Mouse (Mus musculus) liver, embryonic 15.5 days (tissue): ENCODE results near the gene Apoc1. TPM values are rescaled to one million over a fixed set of nuclear protein-coding genes. Genes with fewer than 3 reads are reported as not detected.
"Not testable (repeated sequence)": the region's sequence is repeated elsewhere in the genome, so short reads cannot be mapped to it uniquely, and the experiment has no call there.

Experiments
- ATAC-seq: fragments of 200-750 bp; cut with Nextera tagmentation; 2 replicates; pipeline ENCODE4 v1.8.0; 2017; ENCODE audit warnings: moderate number of reproducible peaks, mild to moderate bottlenecking, moderate library complexity; ENCODE audit not compliant: insufficient read depth
- H3K27ac ChIP-seq: fragments of 300-500 bp; sonication (generic); replicated peaks from 2 replicates; pipeline ENCODE4 v1.5.1; 2015; ENCODE audit warnings: mild to moderate bottlenecking, inconsistent platforms
- H3K27me3 ChIP-seq: fragments of 300-500 bp; sonication (generic); 2 replicates; pipeline ENCODE4 v1.6.1; 2015; ENCODE audit warnings: mild to moderate bottlenecking, inconsistent platforms
- H3K36me3 ChIP-seq: fragments of 300-500 bp; sonication (generic); replicated peaks from 2 replicates; pipeline ENCODE4 v1.6.1; 2015; ENCODE audit warnings: moderate library complexity, mild to moderate bottlenecking, inconsistent platforms
- H3K4me1 ChIP-seq: fragments of 300-500 bp; sonication (generic); replicated peaks from 2 replicates; pipeline ENCODE4 v1.6.1; 2015; ENCODE audit warnings: inconsistent platforms
- H3K4me2 ChIP-seq: fragments of 300-500 bp; sonication (generic); 2 replicates; pipeline ENCODE4 v1.6.1; 2015; ENCODE audit warnings: moderate library complexity, mild to moderate bottlenecking, inconsistent platforms
- H3K4me3 ChIP-seq: fragments of 300-500 bp; sonication (generic); replicated peaks from 2 replicates; pipeline ENCODE4 v1.5.1; 2015; ENCODE audit warnings: mild to moderate bottlenecking, inconsistent platforms
- H3K9ac ChIP-seq: fragments of 300-500 bp; sonication (generic); 2 replicates; pipeline ENCODE4 v1.6.1; 2015; ENCODE audit warnings: moderate library complexity, mild to moderate bottlenecking, inconsistent platforms
- H3K9me3 ChIP-seq: fragments of 300-500 bp; sonication (generic); replicated peaks from 2 replicates; pipeline ENCODE4 v1.6.1; 2016; ENCODE audit warnings: inconsistent platforms
- WGBS: fragments of 180-500 bp; shearing (Covaris S2); methylation state at CpG from one replicate; pipeline ENCODE4 v1.1.7; 2015; ENCODE audit warnings: mixed read lengths; ENCODE audit not compliant: insufficient replicate concordance; 5-methylcytosine and 5-hydroxymethylcytosine counted together
- polyA plus RNA-seq: library from polyadenylated mRNA; unstranded; fragments of >200 nt; fragmentation: Nextera tagmentation; extraction: Ambion mirVana; gene quantifications from 2 replicates; pipeline ENCODE4 v1.2.1, GENCODE M21; 2015

Apoc1 gene
- polyA plus RNA-seq, 1 experiment from 2014 or later, result 611 TPM

DNA sequence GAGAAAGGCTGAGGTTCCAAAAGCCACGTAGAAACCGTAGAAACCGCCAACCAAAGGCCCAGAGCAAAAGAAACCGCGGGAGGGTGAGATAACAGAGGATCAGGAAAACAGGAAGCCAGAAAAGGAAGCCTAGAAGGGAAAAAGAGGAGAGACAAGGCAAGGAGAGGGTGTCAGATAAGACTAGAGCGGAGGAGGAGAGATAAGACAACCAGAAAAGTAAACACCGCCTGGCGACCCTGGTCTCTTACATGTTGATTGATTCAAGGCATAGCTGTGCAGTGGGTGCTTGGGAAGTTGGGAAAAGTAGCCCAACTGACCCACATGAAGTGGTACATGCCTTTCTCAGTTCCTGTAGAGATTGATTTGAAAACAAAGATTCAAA, 2.7 kb upstream of the Apoc1 start:
- Histone ChIP-seq H3K27ac (peak overlapping the region; percentile 83), H3K4me2 (peak overlapping the region; percentile 27), H3K9ac (0 out of 2 replicates have a peak overlapping the region, but pooled peaks have one; percentile 10), H3K4me3 (no peak overlapping the region), H3K27me3 (no peaks in the 10 kb centered on the region), H3K9me3 (no peaks in the 10 kb centered on the region), H3K36me3 (peaks cover 15% of the 10 kb centered on the region; the same call in 1 of the 2 replicates), H3K4me1 (peaks cover 81% of the 10 kb centered on the region)
- no peak for ATAC-seq
- 3% methylated on average over 8 of the region's 8 CpGs for WGBS

- ATAC-seq, result no peak
- peak overlapping the region; percentile 27 for H3K4me2 ChIP-seq
- H3K9ac ChIP-seq, result 0 out of 2 replicates have a peak overlapping the region, but pooled peaks have one; percentile 10
Observed at GRCm38 (mm10) chr7:19694336-19695212, 2.1 kb upstream of the Apoc1 start.

DNA sequence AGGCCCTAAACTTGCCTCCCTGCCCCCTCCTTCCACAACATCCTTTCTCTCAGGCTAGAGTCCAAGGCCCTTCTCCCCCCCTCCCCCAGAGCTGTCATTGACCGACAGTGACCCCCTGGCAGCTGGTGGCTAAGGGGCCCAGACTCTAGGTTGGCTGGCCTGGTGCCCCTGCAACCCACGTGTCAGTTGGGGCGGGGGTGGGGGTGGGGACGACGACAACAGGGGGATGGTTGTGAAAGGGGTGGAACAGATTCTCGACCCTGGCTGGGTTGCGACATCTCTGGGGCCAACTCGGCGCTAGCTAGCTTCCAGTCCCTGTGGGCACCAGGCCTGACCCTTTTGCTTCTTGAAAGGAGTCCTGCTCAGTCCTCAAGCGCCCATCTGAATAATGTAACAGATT, 961 bp upstream of the Apoc1 start:
- no peak overlapping the region for H3K9ac ChIP-seq
- peak overlapping the region; percentile 83 for H3K27ac ChIP-seq
- WGBS, result 13% methylated on average over 10 of the region's 10 CpGs
- H3K4me2 ChIP-seq, result peak overlapping the region; percentile 41
- no peaks in the 10 kb centered on the region for H3K9me3 ChIP-seq
- no peak overlapping the region for H3K4me3 ChIP-seq
- H3K4me1 ChIP-seq, result peaks cover 64% of the 10 kb centered on the region
- H3K27me3 ChIP-seq, result no peaks in the 10 kb centered on the region
- H3K36me3 ChIP-seq, result peaks cover 15% of the 10 kb centered on the region; the same call in 1 of the 2 replicates
- ATAC-seq, result peak; percentile 48

More at GRCm38 (mm10) chr7:19694336-19695212, 2.1 kb upstream of the Apoc1 start:
- 48% methylated on average over 10 of the region's 10 CpGs for WGBS
- H3K36me3 ChIP-seq, result peaks cover 15% of the 10 kb centered on the region; the same call in 1 of the 2 replicates
- no peaks in the 10 kb centered on the region for H3K27me3 ChIP-seq
- H3K27ac ChIP-seq, result peak overlapping the region; percentile 83
- no peaks in the 10 kb centered on the region for H3K9me3 ChIP-seq
- no peak overlapping the region for H3K4me3 ChIP-seq
- peaks cover 75% of the 10 kb centered on the region for H3K4me1 ChIP-seq

DNA sequence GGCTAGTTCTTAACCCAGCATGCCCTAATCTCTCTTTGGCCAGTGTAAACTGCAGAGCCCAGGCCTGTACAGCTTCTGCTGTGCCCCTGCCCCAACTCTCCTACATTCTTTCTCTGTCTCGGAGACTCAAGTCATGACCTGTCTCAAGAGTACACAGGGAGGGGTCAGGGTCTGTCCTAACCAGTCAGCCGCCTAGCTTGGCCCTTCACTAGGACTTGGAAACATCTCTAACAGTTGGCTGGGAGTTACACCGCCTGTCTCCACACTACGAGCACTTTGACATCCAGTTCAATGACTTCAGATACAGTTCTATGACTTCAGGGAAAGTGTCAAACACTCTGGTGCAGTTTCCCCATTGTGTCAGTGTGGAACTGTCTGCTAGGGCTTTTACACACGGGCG, 1.0 kb downstream of the Apoc1 start:
- no peak for ATAC-seq
- Histone ChIP-seq H3K4me1 (peaks cover 59% of the 10 kb centered on the region), H3K9ac (no peak overlapping the region), H3K4me3 (peak overlapping the region; percentile 38), H3K27ac (peak overlapping the region; percentile 83), H3K4me2 (peak overlapping the region; percentile 50), H3K36me3 (peaks cover 5% of the 10 kb centered on the region; the same call in 1 of the 2 replicates), H3K9me3 (no peaks in the 10 kb centered on the region), H3K27me3 (no peaks in the 10 kb centered on the region)
- WGBS, result 70% methylated on average over 6 of the region's 6 CpGs

- H3K9me3 ChIP-seq, result no peaks in the 10 kb centered on the region
- ATAC-seq, result no peak
- no peak overlapping the region for H3K4me3 ChIP-seq
- H3K4me2 ChIP-seq, result peak overlapping the region; percentile 50; the same call in 1 of the 2 replicates
- no peak overlapping the region for H3K9ac ChIP-seq
- peaks cover 54% of the 10 kb centered on the region for H3K4me1 ChIP-seq
- H3K36me3 ChIP-seq, result no peaks in the 10 kb centered on the region
- no peak overlapping the region for H3K27ac ChIP-seq
- no peaks in the 10 kb centered on the region for H3K27me3 ChIP-seq
- 60% methylated on average over 4 of the region's 4 CpGs for WGBS
Observed at GRCm38 (mm10) chr7:19690845-19691244, 1.6 kb downstream of the Apoc1 start.

DNA sequence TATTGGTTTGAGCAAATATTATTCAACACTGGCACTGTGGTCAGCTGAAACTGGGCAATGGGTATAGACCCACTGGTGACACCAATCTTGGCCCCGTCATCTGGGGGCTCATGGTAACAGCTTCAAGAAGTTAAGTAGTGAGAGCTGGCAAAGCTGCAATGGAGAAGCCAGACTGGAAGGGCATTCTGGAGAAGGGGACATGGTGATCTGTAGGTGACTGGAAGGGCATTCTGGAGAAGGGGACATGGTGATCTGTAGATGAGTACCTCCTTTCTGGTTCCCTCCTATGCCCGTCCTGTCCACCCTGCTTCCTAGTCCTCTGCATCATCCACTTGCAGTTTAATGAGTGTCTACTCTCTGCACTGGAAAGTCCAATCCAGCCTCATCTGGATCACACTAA, 3.8 kb downstream of the Apoc1 start:
- no peak overlapping the region for H3K9ac ChIP-seq
- ATAC-seq, result no peak
- WGBS, result 66% methylated on average over 2 of the region's 2 CpGs
- H3K4me1 ChIP-seq, result peaks cover 49% of the 10 kb centered on the region
- H3K4me3 ChIP-seq, result no peak overlapping the region
- no peak overlapping the region for H3K27ac ChIP-seq
- no peaks in the 10 kb centered on the region for H3K27me3 ChIP-seq
- no peaks in the 10 kb centered on the region for H3K9me3 ChIP-seq
- no peak overlapping the region for H3K4me2 ChIP-seq
- no peaks in the 10 kb centered on the region for H3K36me3 ChIP-seq

GRCm38 (mm10) chr7:19688101-19688500, 4.4 kb downstream of the Apoc1 start:
- 83% methylated on average over 10 of the region's 10 CpGs for WGBS
- no peak overlapping the region for H3K9ac ChIP-seq
- peaks cover 46% of the 10 kb centered on the region for H3K4me1 ChIP-seq
- no peak for ATAC-seq
- no peaks in the 10 kb centered on the region for H3K9me3 ChIP-seq
- no peak overlapping the region for H3K4me2 ChIP-seq
- H3K36me3 ChIP-seq, result no peaks in the 10 kb centered on the region
- H3K27ac ChIP-seq, result no peak overlapping the region
- no peaks in the 10 kb centered on the region for H3K27me3 ChIP-seq
- no peak overlapping the region for H3K4me3 ChIP-seq

DNA sequence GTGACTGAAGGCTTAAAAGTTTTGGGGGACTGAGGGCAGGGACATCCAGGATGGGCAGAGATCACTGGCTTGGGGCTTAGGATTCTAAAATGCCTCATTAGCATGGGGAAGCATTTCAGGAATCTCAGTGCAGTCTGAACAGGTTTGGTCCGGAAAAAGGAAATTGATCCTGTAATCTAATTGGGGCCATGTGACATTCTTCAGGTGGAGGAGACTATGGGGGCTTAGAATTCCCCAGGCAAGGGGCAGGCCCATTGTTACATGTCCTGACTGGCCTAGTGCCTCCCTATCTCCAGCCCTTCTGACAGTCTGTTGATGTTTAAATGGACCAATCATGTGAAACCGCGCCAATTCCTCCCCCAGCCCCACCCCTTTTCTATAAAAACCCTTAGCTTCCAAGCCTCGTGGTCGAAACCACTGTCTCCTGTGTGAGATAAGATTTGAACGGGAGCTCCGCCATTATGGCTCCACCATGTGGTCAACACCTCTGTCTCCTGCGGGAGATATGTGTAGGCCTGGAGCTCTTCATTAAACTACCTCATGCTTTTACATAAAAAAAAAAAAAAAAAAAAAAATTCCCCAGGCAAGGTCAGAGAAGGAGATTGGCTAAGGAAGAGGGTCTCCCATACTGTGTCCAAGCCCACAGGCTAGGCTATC, 5.4 kb downstream of the Apoc1 start:
- not testable (repeated sequence) for H3K9ac ChIP-seq, H3K4me2 ChIP-seq, H3K9me3 ChIP-seq, H3K36me3 ChIP-seq, H3K27me3 ChIP-seq, H3K4me3 ChIP-seq
- Histone ChIP-seq H3K4me1 (peaks cover 41% of the 10 kb centered on the region), H3K27ac (peak overlapping the region; percentile 77)
- peak; percentile 49 for ATAC-seq
- WGBS, result 27% methylated on average over 8 of the region's 8 CpGs

DNA sequence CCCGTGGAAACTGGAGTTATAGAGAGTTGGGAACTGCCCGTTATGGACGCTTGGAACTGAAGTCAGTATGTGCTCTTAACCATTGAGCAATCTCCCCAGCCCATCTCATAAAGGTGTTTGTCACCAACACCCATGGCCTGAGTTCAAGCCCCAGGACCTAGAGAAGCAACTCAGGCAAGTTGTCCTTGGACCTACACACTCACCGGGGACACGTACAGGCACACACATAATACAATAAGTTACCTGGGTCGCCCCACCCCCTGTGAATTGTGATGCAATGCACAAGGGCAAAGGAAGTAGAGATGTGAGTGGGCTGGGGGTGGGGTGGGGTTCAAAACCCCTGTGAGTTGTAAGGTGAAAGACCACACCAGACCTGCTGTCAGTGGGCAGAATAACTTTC, 5.9 kb downstream of the Apoc1 start:
- Histone ChIP-seq H3K4me1 (peaks cover 44% of the 10 kb centered on the region), H3K4me3 (no peak overlapping the region), H3K4me2 (no peak overlapping the region), H3K9ac (no peak overlapping the region), H3K36me3 (no peaks in the 10 kb centered on the region), H3K9me3 (no peaks in the 10 kb centered on the region), H3K27ac (peak overlapping the region; percentile 77), H3K27me3 (no peaks in the 10 kb centered on the region)
- peak; percentile 60 for ATAC-seq
- 59% methylated on average over 6 of the region's 6 CpGs for WGBS

DNA sequence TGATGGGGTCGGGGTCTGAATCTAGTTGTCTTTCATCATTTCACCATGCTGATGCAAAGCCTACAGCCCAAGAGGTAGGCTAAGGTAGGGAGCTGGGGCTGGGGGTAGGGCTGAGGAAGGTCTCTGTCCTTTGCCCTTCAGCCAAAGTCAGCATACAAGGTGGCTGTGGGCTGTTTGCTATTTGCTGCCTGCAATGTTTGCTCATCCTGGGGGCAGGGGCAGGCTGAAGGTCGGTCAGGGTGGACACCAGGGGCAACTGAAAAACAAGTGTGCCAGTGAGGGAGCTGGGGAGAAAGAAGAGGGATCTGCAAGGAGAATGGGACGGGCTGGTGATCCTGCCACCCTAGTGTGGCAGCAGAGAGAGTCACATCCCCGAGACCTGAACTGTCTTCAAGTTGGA, 7.1 kb downstream of the Apoc1 start:
- peak; percentile 62 for ATAC-seq
- Histone ChIP-seq H3K4me3 (no peak overlapping the region), H3K4me1 (peaks cover 46% of the 10 kb centered on the region), H3K9me3 (no peaks in the 10 kb centered on the region), H3K9ac (no peak overlapping the region), H3K36me3 (no peaks in the 10 kb centered on the region), H3K4me2 (peak overlapping the region; percentile 33; the same call in 1 of the 2 replicates), H3K27me3 (no peaks in the 10 kb centered on the region), H3K27ac (peak overlapping the region; percentile 77)
- WGBS, result 51% methylated on average over 4 of the region's 4 CpGs

DNA sequence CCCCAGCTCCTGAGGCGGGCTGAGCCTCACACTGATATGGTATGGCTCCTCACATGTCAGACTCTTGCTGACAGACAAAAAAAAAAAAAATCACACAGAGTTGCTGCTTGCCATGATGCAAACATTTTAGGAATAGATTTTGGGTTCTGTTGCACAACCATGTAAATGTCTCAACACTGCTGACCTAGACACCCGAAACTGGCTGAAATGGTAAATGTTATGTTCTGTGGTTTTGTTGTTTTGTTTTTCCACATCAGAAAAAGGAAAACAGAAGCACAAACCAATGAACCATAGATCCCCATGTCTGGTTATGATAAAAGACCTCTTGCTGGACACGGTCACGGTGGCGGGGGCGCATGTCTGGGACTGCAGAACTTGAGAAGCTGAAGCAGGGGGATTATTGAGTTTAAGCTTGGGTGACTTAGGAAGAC, 8.7 kb downstream of the Apoc1 start:
- Histone ChIP-seq H3K4me3 (no peak overlapping the region), H3K4me1 (peaks cover 46% of the 10 kb centered on the region), H3K9me3 (no peaks in the 10 kb centered on the region), H3K27ac (peak overlapping the region; percentile 41), H3K27me3 (no peaks in the 10 kb centered on the region), H3K36me3 (no peaks in the 10 kb centered on the region), H3K4me2 (no peak overlapping the region), H3K9ac (no peak overlapping the region)
- WGBS, result 60% methylated on average over 6 of the region's 6 CpGs
- no peak for ATAC-seq
